Mouse (Mus musculus) induced T-regulatory cell, adult 2 months (primary cell): ENCODE data around the gene F2r.
A peak's percentile ranks its signal among the peaks of the same experiment; 100 is the strongest.

ENCODE experiments used
- DNase-seq: peaks from one replicate; pipeline ENCODE4 v3.0.0-alpha.2; 2012; ENCODE audit warnings: low read depth

Gene F2r

DNA sequence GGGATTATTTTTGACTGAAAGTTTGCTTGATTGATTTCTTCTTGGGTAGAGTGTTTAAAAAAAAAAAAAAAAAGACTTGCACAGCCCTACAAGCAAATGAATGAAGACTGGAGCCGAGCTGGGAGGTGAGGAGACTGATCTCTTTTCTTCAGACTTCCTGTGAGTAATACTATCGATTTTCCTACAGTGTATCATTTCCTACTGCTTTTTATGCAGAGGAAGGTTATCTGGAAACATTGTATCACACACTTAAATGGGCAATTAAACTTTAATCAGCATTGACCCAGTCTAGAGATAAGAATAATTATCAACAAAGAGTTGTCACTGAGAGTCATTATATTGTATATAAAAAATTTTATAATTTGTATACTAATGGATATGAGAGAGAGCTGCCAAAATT, 12.5 kb upstream of the F2r start:
- DNase-seq = no peak

- no peak for DNase-seq
These were observed 11.5 kb upstream of the F2r start for GRCm38 (mm10) chr13:95629751-95630150.

GRCm38 (mm10) chr13:95626696-95627095, 8.4 kb upstream of the F2r start:
- no peak for DNase-seq

DNA sequence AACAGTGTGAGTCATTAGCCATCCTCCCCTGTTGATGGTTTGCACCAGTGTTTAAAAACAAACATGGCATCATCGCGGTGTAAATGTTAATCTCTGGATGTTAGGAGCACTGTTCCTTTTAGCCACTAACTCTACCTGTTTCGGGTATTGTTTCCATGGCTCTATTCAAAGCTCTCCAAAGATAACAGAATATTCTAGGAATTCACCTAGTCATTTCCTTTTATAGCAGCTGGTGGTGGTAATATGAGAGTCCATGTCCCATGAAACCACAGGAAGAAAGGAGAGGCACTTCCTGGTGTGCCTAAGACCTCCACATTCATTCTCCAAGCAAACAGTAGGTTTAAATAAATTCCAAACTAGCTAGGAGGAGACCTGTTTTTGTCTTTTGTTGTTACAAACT, 4.8 kb upstream of the F2r start:
- no peak for DNase-seq

DNA sequence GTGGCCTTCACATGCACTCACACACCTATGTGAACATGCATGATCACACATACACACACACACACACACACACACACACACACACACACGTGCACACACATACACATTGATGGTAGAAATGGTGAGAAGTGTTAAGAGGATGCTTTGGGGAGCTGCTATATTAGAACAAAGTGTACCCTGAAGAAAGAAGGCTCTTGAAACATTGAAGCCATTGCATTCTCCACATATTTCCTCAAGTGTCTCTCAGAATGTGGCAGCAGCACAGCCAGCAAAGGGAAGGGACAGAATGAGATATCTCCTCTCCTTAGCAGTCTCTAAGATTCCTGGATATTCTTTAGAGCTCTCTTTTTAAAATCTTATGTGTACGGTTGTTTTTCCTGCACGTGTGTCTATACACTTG, 3.3 kb upstream of the F2r start:
- DNase-seq = no peak

- peak; percentile 34 for DNase-seq
These were observed 572 bp upstream of the F2r start for GRCm38 (mm10) chr13:95618859-95619258.

DNA sequence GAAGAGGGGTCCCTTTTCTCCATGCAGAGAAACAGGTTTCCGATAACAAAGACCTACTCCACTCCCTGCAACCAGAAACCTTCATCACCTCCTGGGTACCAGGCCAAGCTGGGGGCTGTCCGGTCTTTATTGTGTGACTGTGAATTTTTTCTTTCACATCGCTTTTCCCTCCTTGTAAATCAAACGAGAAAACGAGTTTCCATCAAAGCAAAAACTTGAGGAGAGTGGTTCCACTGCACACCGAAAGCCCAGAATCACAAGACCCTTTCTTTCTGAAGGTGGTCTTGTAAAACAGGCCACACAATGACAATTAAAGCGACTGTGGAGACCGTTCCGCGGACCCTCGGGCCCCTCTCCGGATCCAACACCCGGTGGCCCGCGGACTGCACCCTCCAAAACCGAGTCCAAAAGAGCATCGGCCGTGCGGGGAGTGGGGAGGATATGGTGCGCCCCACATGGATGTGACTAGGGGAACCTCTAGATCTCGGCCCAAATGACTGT, 566 bp downstream of the F2r start:
- peak; percentile 59 for DNase-seq

GRCm38 (mm10) chr13:95617082-95617670, 1.1 kb downstream of the F2r start:
- peak; percentile 51 for DNase-seq

- no peak for DNase-seq
These were observed 1.8 kb downstream of the F2r start for GRCm38 (mm10) chr13:95616512-95616911.

DNA sequence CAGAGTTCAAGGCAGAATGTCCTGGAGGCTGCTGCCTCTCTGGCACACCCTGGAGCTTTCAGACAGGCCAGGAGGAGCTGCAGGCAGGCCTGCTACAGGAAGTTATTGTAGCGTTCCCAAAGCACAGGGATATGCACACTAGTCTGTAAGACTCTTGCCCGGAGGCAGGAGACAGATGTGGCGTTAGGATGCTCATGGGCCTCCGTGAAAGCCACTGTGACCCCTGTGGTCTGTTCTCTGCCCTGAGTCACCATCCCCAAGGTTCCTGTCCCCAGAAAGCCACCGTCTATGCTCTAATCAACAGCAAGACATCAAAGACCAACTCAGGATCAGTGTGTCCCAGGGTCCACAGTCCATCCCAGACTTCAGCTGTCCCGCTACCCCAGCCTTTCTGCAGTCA, 3.5 kb downstream of the F2r start:
- DNase-seq = no peak

DNA sequence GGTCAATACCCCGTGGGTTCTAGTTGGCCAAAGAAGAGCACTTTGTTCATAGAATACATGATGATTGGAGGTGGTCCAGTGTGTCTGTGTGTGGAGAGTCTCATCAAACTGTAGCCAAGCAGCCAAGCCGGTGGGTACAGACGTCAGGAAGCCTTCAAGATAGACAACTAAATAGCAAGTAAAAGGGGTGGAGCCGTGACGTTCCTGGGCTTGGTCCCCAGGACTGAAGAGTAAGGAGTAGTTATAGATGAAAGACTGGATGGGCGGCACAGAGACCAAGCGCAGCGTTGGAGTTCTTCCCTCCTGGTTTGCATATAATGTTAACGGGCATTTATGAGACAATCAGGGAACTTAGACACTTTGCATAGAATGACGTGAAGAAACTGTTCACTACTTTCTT, 6.0 kb downstream of the F2r start:
- no peak for DNase-seq

GRCm38 (mm10) chr13:95611752-95612151, 6.5 kb downstream of the F2r start:
- no peak for DNase-seq

- DNase-seq = no peak
These were observed 7.3 kb downstream of the F2r start for GRCm38 (mm10) chr13:95610786-95611562.

DNA sequence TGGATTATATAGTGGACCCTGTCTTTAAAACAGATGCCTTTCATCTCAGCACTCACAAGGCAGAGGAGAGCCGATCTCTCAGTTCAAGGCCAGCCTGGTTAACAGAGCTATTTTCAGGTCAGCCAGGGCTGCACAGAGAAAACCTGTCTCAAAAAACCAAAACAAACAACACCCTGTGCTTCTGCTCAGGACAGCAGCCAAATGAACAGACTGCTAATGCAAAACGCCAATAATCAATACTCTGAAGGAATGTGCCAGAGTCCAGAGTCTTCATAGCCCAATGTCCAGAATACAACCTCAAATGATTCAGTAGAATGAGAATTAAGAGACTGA, 9.2 kb downstream of the F2r start:
- DNase-seq = no peak

- DNase-seq = no peak
These were observed 9.7 kb downstream of the F2r start for GRCm38 (mm10) chr13:95608416-95609087.

GRCm38 (mm10) chr13:95607019-95607418, 11.3 kb downstream of the F2r start:
- DNase-seq = no peak

GRCm38 (mm10) chr13:95604288-95604687, 14.0 kb downstream of the F2r start:
- no peak for DNase-seq

DNA sequence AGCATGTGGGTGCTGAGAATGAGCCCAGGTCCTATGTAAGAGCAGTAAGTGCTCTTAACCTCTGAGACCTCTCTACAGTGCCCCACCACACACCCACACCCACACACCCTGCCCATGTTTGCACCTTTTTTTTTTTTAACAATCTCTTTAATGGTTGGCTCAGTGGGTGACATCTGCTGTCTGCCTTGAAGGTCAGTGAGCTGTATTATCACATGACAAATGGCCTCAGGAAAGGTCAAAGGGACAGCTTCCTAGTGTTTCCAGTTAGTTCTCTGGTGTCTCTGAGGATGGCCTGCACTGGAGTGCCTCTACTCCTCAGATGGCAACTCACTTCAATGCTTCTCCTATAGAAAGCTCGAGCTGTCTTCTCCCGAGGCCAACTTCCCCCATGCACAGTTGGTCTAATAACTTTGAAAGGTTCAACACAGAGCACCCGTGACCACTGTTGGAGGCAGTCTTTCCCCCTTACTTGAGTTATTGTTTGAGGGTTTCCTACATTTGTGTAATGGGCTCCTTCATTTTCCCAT, 18.4 kb downstream of the F2r start:
- no peak for DNase-seq

DNA sequence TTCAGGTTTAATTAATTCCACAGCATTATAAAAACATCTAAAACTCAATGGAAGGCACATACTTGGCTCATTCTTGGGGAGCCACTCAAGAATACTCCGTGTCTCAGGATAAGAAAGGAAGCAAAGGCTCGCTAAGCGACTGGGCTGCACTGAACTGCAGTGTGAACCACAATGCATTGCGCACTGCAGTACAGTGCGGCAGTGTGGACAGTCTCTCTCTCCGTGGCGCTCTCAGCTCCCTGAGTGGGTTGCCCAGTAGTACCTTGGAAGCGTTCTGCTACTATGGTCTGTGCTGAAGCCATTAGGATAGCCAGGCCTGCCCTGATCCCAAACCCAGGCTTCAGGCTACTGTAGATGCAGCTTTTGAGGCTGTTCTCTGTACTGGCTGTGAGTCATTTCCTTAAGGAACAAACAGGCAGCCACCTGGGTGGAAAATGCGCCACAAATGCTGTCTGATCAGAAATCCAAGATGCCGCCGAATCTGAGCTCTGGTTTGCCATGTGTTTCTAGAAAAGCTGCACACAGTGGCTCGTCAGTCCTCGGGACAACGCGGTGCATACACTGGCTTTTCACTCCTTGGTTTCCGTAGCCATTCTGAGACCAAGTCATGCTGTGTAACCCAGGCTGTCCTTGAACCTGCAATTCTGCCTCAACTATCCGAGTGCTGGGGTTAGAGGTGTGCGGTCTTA, 19.9 kb downstream of the F2r start:
- no peak for DNase-seq

GRCm38 (mm10) chr13:95597578-95597977, 20.7 kb downstream of the F2r start:
- no peak for DNase-seq

DNA sequence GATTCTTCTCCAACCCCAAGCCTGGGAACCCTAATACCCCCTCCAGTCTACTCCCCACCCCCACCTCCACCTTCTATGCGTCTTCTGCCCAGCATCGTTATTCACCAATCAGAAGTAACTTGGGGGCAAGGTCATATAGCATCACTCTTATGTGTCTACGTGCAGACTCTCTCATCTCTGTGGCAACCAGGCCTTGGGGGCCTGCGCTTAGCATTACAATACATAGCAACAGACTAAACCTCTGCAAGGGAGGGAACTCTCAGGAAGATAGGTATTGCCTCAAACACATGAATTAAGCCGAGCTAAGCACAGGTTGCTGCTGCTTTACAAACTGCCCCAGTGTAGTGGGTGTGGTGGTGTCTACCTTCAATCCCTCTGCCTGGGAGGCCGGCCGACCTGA, 21.6 kb downstream of the F2r start:
- no peak for DNase-seq

- no peak for DNase-seq
These were observed 22.4 kb downstream of the F2r start for GRCm38 (mm10) chr13:95595921-95596320.
